Mouse (Mus musculus) liver, embryonic 14.5 days (tissue): ENCODE data around the gene Cep162.

Experiments
- CTCF ChIP-seq: IDR thresholded peaks from 2 replicates; pipeline ENCODE4 v1.5.1; 2016; ENCODE audit warnings: antibody characterized with exemption, low read depth, control low read depth
- EP300 ChIP-seq: IDR thresholded peaks from 2 replicates; pipeline ENCODE4 v1.6.1; 2016; ENCODE audit warnings: antibody characterized with exemption, low read depth

DNA sequence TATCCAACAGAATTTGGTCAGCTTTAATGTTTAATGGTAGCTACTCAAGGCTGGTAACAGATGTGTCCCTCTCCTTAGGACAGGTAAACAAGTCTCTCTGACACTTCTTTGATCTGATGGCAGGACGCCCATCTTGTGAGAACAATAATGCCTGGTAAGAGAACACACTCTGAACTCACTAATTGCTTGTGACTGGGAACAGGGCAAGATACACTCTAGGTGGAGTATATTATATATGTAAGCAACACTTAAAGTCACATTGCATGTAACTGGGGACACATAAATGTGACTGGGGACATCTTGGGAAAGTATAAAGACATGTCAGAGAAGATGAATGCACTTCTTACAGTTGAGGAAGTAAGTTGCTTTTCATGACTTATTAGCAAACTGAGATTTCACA lies 7.7 kb downstream of the Cep162 start:
- TF ChIP-seq CTCF (no peak), EP300 (no peak)
